Mouse (Mus musculus): ENCODE measurements around the gene Usp29. TPM values are rescaled to one million over a fixed set of nuclear protein-coding genes. Genes with fewer than 3 reads are reported as not detected.
A peak's percentile ranks its signal among the peaks of the same experiment; 100 is the strongest.
"Not testable (repeated sequence)": the region's sequence is repeated elsewhere in the genome, so short reads cannot be mapped to it uniquely, and the experiment has no call there.

Gene Usp29
- polyA plus RNA-seq, 1 experiment from 2014 or later, result 23.2 TPM

- Histone ChIP-seq H3K27me3 (no peaks in the 10 kb centered on the region), H3K27ac (no peak overlapping the region; the same call in 1 of the 2 replicates), H3K9ac (no peak overlapping the region), H3K4me1 (peaks cover 11% of the 10 kb centered on the region; the same call in 1 of the 2 replicates), H3K36me3 (ENCODE audit: poor library complexity, severe bottlenecking) (no peaks in the 10 kb centered on the region), H3K9me3 (replicated peaks) (no peaks in the 10 kb centered on the region), H3K4me2 (no peak overlapping the region), H3K4me3 (no peak overlapping the region)
- ATAC-seq, result peak; percentile 28
- WGBS, result 86% methylated on average over 1 of the region's 1 CpGs
These were observed 188.9 kb downstream of the Usp29 start for GRCm38 (mm10) chr7:6919131-6919870.

DNA sequence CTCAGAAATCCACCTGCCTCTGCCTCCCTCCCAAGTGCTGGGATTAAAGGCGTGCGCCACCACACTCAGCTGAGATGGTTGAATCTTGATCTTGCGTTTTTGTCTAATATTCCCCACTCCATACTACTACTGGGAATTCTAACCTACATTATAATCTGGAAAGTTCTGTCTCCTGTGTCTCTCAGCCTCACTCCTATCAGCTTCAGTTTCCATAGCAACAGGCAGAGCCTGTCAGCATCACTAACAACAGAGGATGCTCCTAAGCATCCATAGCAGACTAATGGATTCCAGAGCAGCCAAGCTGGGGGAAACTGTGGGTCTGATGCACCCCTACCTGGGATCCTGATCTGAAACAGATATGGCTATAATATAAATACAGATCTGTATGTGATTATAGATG is 193.1 kb downstream of the Usp29 start:
- Histone ChIP-seq H3K9ac (no peak overlapping the region), H3K36me3 (ENCODE audit: poor library complexity, severe bottlenecking) (no peaks in the 10 kb centered on the region), H3K4me2 (no peak overlapping the region), H3K4me1 (peaks cover 16% of the 10 kb centered on the region), H3K4me3 (no peak overlapping the region), H3K27ac (no peak overlapping the region), H3K9me3 (replicated peaks) (no peaks in the 10 kb centered on the region), H3K27me3 (no peaks in the 10 kb centered on the region)
- 87% methylated on average over 3 of the region's 3 CpGs for WGBS
- ATAC-seq, result peak; percentile 34; the same call in 1 of the 2 replicates

DNA sequence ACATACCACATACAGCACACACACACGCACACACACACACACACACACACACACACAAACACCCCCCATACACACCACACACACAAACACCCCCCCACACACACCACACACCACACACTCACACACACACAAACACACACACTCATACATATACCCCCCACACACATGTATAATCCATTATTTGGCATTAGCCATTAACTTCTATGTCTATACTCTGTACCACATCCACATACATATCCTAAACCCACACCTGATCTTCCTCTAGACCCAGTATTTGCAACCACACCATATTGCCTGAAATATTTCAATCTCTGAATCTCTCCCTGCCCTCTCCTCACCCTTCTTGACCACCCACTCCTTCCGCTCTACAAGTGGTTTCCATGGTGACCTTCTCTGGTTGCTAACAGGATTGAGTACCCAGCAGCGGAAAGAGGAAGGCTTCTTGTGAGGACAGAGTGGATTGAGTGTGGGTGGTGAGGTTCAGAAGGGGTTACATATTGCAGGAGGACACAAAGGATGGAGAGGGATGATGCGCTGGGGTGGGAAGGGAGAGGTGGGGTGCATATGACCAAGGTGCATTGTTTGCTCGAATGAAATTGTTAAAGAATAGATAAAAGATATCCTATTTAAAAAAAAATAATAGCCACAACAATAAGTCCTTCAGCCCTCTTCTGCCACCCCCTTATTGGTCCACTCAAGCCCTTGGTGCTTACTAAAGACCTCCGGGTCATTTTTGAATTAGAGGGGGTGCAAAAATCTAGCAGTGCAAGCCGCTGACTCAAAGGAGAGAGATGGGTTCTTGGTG is 195.8 kb downstream of the Usp29 start:
- Histone ChIP-seq H3K36me3 (ENCODE audit: poor library complexity, severe bottlenecking) (no peaks in the 10 kb centered on the region), H3K4me3 (no peak overlapping the region), H3K4me2 (no peak overlapping the region), H3K9ac (no peak overlapping the region), H3K4me1 (peaks cover 11% of the 10 kb centered on the region), H3K27me3 (no peaks in the 10 kb centered on the region), H3K27ac (peak overlapping the region; percentile 44; the same call in 1 of the 2 replicates), H3K9me3 (replicated peaks) (no peaks in the 10 kb centered on the region)
- ATAC-seq, result peak; percentile 53; the same call in 1 of the 2 replicates
- WGBS, result 34% methylated on average over 7 of the region's 7 CpGs

DNA sequence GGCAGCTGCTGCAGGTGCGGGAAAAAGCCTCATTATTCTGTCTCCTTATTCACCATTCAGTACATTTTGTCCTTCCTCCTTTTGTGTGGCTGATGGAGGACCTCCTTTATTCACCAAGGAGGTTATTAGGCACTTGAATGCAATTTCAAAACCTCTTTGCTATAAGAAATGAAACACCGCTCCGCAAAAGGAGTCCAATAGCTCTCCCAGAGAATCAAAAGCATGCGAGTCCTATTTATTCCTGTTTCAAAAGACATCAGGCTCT is 196.3 kb downstream of the Usp29 start:
- H3K27me3 ChIP-seq, result no peaks in the 10 kb centered on the region
- H3K4me2 ChIP-seq, result no peak overlapping the region
- H3K9me3 ChIP-seq (replicated peaks), result no peaks in the 10 kb centered on the region
- 14% methylated on average over 4 of the region's 4 CpGs for WGBS
- no peaks in the 10 kb centered on the region for H3K36me3 ChIP-seq (ENCODE audit: poor library complexity, severe bottlenecking)
- H3K9ac ChIP-seq, result no peak overlapping the region
- no peak overlapping the region for H3K4me3 ChIP-seq
- peak overlapping the region; percentile 44; the same call in 1 of the 2 replicates for H3K27ac ChIP-seq
- H3K4me1 ChIP-seq, result peaks cover 11% of the 10 kb centered on the region
- ATAC-seq, result no peak; the same call in 1 of the 2 replicates

- Histone ChIP-seq H3K27ac (no peak overlapping the region), H3K36me3 (ENCODE audit: poor library complexity, severe bottlenecking) (no peaks in the 10 kb centered on the region), H3K27me3 (no peaks in the 10 kb centered on the region), H3K4me3 (no peak overlapping the region), H3K9me3 (replicated peaks) (no peaks in the 10 kb centered on the region), H3K9ac (no peak overlapping the region), H3K4me1 (peaks cover 11% of the 10 kb centered on the region), H3K4me2 (no peak overlapping the region)
- WGBS, result 77% methylated on average over 2 of the region's 2 CpGs
- no peak for ATAC-seq
These were observed 198.9 kb downstream of the Usp29 start for GRCm38 (mm10) chr7:6929286-6929685.

- H3K4me1 ChIP-seq, result no peaks in the 10 kb centered on the region
- H3K36me3 ChIP-seq (ENCODE audit: poor library complexity, severe bottlenecking), result no peaks in the 10 kb centered on the region
- H3K27me3 ChIP-seq, result no peaks in the 10 kb centered on the region
- 40% methylated on average over 5 of the region's 5 CpGs for whole genome bisulfite sequencing
- no peak overlapping the region for H3K27ac ChIP-seq
- no peak overlapping the region for H3K9ac ChIP-seq
- H3K4me2 ChIP-seq, result no peak overlapping the region
- no peaks in the 10 kb centered on the region for H3K9me3 ChIP-seq (replicated peaks)
- H3K4me3 ChIP-seq, result no peak overlapping the region
- no peak for ATAC-seq
These were observed 204.4 kb downstream of the Usp29 start for GRCm38 (mm10) chr7:6934741-6935140.

GRCm38 (mm10) chr7:6937040-6937439 is 206.7 kb downstream of the Usp29 start:
- no peaks in the 10 kb centered on the region for H3K27me3 ChIP-seq
- no peak overlapping the region for H3K9ac ChIP-seq
- 48% methylated on average over 11 of the region's 11 CpGs for WGBS
- peak; percentile 71 for ATAC-seq
- H3K36me3 ChIP-seq (ENCODE audit: poor library complexity, severe bottlenecking), result no peaks in the 10 kb centered on the region
- H3K27ac ChIP-seq, result no peak overlapping the region
- H3K4me1 ChIP-seq, result no peaks in the 10 kb centered on the region
- no peak overlapping the region for H3K4me3 ChIP-seq
- H3K9me3 ChIP-seq (replicated peaks), result no peaks in the 10 kb centered on the region
- no peak overlapping the region for H3K4me2 ChIP-seq

DNA sequence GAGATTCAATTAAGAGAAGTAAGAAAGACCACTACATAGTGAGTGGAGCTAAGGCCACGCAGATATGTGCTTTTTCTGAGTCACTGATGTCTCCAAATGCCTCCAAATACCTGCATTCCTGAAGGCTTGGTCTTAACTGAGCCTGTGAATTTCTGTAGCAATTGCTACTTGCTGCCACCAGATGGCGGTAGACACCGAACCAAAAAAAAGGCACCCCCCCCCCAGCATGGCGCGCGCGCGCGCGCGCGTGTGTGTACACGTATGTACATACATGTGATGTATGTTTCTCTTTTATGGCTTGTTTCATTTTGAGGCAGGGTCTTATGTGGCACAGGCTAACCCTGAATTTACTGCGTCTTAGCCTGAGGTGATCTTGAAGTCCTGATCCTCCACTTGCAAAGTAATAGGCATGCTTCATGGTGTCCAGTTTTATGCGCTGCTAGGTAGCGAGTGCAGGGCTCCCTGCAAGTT is 210.4 kb downstream of the Usp29 start:
- no peaks in the 10 kb centered on the region for H3K9me3 ChIP-seq (replicated peaks)
- no peaks in the 10 kb centered on the region for H3K27me3 ChIP-seq
- no peaks in the 10 kb centered on the region for H3K36me3 ChIP-seq (ENCODE audit: poor library complexity, severe bottlenecking)
- 19% methylated on average over 16 of the region's 16 CpGs for WGBS
- peak; percentile 74 for ATAC-seq
- H3K4me3 ChIP-seq, result peak overlapping the region; percentile 1; the same call in 1 of the 2 replicates
- H3K4me1 ChIP-seq, result no peaks in the 10 kb centered on the region
- peak overlapping the region; percentile 35 for H3K4me2 ChIP-seq
- no peak overlapping the region for H3K9ac ChIP-seq
- no peak overlapping the region for H3K27ac ChIP-seq

DNA sequence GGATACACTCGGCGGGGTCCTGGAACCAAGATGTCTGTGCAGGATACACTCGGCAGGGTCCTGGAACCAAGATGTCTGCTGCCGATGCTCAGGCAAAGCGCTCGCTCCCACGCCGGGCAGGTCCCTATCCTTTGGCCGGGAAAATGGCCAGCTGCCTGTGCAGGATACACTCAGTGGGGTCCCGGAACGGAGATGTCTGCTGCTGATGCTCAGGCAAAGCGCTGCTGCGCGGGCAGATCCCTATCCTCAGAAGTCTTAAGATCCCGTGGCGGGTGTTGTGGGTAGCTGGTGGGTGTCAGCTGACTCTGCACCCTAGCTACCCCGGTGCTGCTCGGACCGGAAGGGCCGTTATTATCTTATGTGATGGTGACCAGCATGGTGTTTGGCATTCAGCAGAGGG is 217.7 kb downstream of the Usp29 start:
- not testable (repeated sequence) for H3K4me3 ChIP-seq; ATAC-seq; H3K9ac ChIP-seq; H3K27ac ChIP-seq; H3K27me3 ChIP-seq; H3K36me3 ChIP-seq (ENCODE audit: poor library complexity, severe bottlenecking); H3K4me2 ChIP-seq; H3K9me3 ChIP-seq (replicated peaks); H3K4me1 ChIP-seq
- WGBS, result 95% methylated on average over 20 of the region's 20 CpGs

DNA sequence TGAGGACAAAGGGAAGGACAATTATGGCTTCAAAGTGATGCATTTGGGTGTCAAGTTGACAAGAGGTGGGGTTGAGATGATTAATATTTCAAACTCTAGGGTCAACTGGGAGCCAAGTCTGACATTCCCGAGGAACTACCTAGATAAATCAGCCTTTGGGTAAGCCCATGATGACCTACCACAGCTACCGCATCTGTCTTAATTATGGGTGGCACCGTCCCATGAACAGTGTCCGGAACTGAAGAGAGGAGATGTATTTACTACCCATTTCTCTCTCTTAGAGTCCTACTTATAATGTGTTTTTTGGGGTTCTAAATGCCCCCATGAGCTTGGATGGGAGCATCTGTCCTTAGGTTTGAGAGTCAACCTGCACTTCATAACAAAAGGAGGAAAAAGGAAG is 226.2 kb downstream of the Usp29 start:
- WGBS, result 94% methylated on average over 4 of the region's 4 CpGs
- H3K36me3 ChIP-seq (ENCODE audit: poor library complexity, severe bottlenecking), result no peaks in the 10 kb centered on the region; the same call in 1 of the 2 replicates
- no peaks in the 10 kb centered on the region for H3K4me1 ChIP-seq
- H3K9ac ChIP-seq, result no peak overlapping the region
- H3K27ac ChIP-seq, result no peak overlapping the region
- ATAC-seq, result no peak
- no peaks in the 10 kb centered on the region for H3K9me3 ChIP-seq (replicated peaks)
- H3K27me3 ChIP-seq, result no peaks in the 10 kb centered on the region
- no peak overlapping the region for H3K4me3 ChIP-seq
- no peak overlapping the region for H3K4me2 ChIP-seq

DNA sequence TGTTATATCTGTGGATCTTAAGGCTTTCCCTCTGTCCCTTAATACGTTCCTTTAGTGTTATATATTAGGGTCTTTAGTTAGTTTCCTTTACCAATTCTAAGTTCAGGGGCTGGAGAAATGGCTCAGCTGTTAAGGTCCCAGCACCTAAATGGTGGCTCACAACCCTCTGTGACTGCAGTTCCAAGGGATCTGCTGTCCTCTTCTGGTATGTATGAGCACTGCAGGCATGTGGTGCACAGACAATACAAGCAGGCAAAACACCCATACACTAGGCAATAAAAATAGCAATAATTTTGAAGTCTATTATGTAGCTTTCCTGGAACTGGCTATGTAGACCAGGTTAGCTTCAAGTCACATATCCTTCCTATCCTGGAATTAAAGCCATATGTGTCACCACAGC is 228.2 kb downstream of the Usp29 start:
- WGBS, result 89% methylated on average over 1 of the region's 1 CpGs
- Histone ChIP-seq H3K9ac (no peak overlapping the region), H3K4me2 (no peak overlapping the region), H3K36me3 (ENCODE audit: poor library complexity, severe bottlenecking) (peaks cover 3% of the 10 kb centered on the region; the same call in 1 of the 2 replicates), H3K27ac (no peak overlapping the region), H3K4me1 (no peaks in the 10 kb centered on the region), H3K4me3 (no peak overlapping the region), H3K9me3 (replicated peaks) (no peaks in the 10 kb centered on the region), H3K27me3 (no peaks in the 10 kb centered on the region)
- ATAC-seq, result no peak

- Histone ChIP-seq H3K27ac (no peak overlapping the region), H3K27me3 (no peaks in the 10 kb centered on the region), H3K4me1 (no peaks in the 10 kb centered on the region), H3K9ac (no peak overlapping the region), H3K9me3 (replicated peaks) (peaks cover 10% of the 10 kb centered on the region; the same call in 1 of the 2 replicates), H3K36me3 (ENCODE audit: poor library complexity, severe bottlenecking) (no peaks in the 10 kb centered on the region), H3K4me2 (no peak overlapping the region), H3K4me3 (no peak overlapping the region)
- ATAC-seq, result no peak
- whole genome bisulfite sequencing, result 100% methylated on average over 1 of the region's 1 CpGs
These were observed 243.2 kb downstream of the Usp29 start for GRCm38 (mm10) chr7:6973566-6973965.

Data from forebrain, embryonic 13.5 days (tissue).